Mouse (Mus musculus) liver, postnatal 0 days (tissue): ENCODE results near the gene Smndc1.

Experiments
- CTCF ChIP-seq: sonication (generic); IDR thresholded peaks from 2 replicates; pipeline ENCODE4 v1.5.1; 2016; ENCODE audit warnings: antibody characterized with exemption, low read depth
- EP300 ChIP-seq: IDR thresholded peaks from 2 replicates; pipeline ENCODE4 v1.6.1; 2016; ENCODE audit warnings: antibody characterized with exemption, low read depth, mild to moderate bottlenecking

GRCm38 (mm10) chr19:53353864-53354263 lies 36.5 kb downstream of the Smndc1 start:
- TF ChIP-seq CTCF, result no peak
- TF ChIP-seq EP300, result no peak
